Mouse (Mus musculus): ENCODE data around the gene Sun5.

The Sun5 gene

DNA sequence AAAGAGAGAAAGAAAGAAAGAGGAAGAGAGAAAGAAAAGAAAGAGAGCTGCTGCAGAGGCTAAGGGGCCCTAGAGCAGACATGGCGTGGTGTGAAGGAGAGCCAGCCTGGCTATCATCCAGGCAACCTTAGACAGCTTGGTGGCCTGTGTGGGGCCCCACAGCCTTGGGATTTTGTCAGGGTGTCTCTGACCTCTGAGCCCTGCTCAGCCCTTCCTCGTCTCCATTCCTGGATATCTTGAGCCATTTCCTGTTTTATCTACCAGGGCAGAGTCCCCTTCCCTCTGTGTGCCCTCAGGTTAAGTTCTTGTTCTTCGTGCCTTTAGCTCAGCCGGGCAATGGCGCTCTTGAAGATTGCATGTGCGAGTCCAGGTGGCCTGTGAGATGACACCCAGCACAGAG, 62.0 kb downstream of the Sun5 start:
- no peak for DNase-seq

DNA sequence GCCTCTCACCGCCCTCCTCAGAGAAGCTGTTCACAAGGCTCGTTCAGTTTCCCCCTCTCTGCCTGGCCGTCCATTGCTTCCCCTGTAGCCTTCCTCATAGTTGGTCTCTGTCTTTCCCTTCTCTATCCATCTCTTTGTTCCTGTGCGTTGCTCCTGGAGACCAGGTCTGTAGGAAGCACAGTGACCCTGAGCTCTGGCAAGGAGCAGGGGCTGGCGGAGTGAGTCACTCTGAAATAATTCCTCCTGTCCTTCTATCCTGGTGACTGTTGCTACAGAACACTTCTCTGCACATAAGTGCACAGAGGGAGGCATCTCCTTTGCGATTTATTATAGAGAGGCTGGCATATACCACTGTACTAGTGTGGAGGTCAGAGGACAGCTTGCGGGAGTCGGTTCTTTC, 62.7 kb downstream of the Sun5 start:
- no peak for DNase-seq

GRCm38 (mm10) chr2:153807464-153807863, 63.4 kb downstream of the Sun5 start:
- peak; percentile 69 for DNase-seq
